Mouse (Mus musculus): ENCODE results near the gene Fam76b.

Fam76b gene

GRCm38 (mm10) chr9:13896055-13896454 lies 68.5 kb downstream of the Fam76b start:
- Histone ChIP-seq H3K9me3 (ENCODE audit: low read length) (peaks cover 9% of the 10 kb centered on the region), H3K36me3 (ENCODE audit: insufficient read depth, low read length) (no peaks in the 10 kb centered on the region), H3K27me3 (ENCODE audit: insufficient read depth, low read length) (peaks cover 4% of the 10 kb centered on the region; the same call in 1 of the 2 replicates), H3K4me3 (replicated peaks; ENCODE audit: low read length) (no peak overlapping the region), H3K4me1 (replicated peaks; ENCODE audit: low read depth, low read length) (0 out of 2 replicates have a peak, but pooled peaks cover 2% of the 10 kb centered on the region)
- TF ChIP-seq CTCF (conservative IDR thresholded peaks at IDR 0.05; ENCODE audit: low read length), result no peak
- no peak for TF ChIP-seq POU5F1 (IDR thresholded peaks at IDR 0.05; ENCODE audit: borderline replicate concordance, low read length)
- TF ChIP-seq NANOG (IDR thresholded peaks at IDR 0.05; ENCODE audit: borderline replicate concordance, low read length), result no peak

GRCm38 (mm10) chr9:13898510-13899305 lies 71.2 kb downstream of the Fam76b start:
- Histone ChIP-seq H3K9me3 (ENCODE audit: low read length) (no peaks in the 10 kb centered on the region), H3K27me3 (ENCODE audit: insufficient read depth, low read length) (peaks cover 4% of the 10 kb centered on the region; the same call in 1 of the 2 replicates), H3K4me1 (replicated peaks; ENCODE audit: low read depth, low read length) (0 out of 2 replicates have a peak, but pooled peaks cover 2% of the 10 kb centered on the region), H3K4me3 (replicated peaks; ENCODE audit: low read length) (no peak overlapping the region), H3K36me3 (ENCODE audit: insufficient read depth, low read length) (no peaks in the 10 kb centered on the region)
- TF ChIP-seq POU5F1 (IDR thresholded peaks at IDR 0.05; ENCODE audit: borderline replicate concordance, low read length) (no peak), CTCF (conservative IDR thresholded peaks at IDR 0.05; ENCODE audit: low read length) (no peak), NANOG (IDR thresholded peaks at IDR 0.05; ENCODE audit: borderline replicate concordance, low read length) (no peak)

- H3K9me3 ChIP-seq (ENCODE audit: low read length), result no peaks in the 10 kb centered on the region
- 0 out of 2 replicates have a peak, but pooled peaks cover 2% of the 10 kb centered on the region for H3K4me1 ChIP-seq (replicated peaks; ENCODE audit: low read depth, low read length)
- H3K4me3 ChIP-seq (replicated peaks; ENCODE audit: low read length), result no peak overlapping the region
- TF ChIP-seq CTCF (conservative IDR thresholded peaks at IDR 0.05; ENCODE audit: low read length) (no peak), NANOG (IDR thresholded peaks at IDR 0.05; ENCODE audit: borderline replicate concordance, low read length) (no peak), POU5F1 (IDR thresholded peaks at IDR 0.05; ENCODE audit: borderline replicate concordance, low read length) (no peak)
- H3K36me3 ChIP-seq (ENCODE audit: insufficient read depth, low read length), result no peaks in the 10 kb centered on the region
- H3K27me3 ChIP-seq (ENCODE audit: insufficient read depth, low read length), result no peaks in the 10 kb centered on the region
Observed at GRCm38 (mm10) chr9:13902030-13902429, 74.5 kb downstream of the Fam76b start.

- Histone ChIP-seq H3K9me3 (ENCODE audit: low read length) (no peaks in the 10 kb centered on the region), H3K4me1 (replicated peaks; ENCODE audit: low read depth, low read length) (no peaks in the 10 kb centered on the region), H3K4me3 (replicated peaks; ENCODE audit: low read length) (no peak overlapping the region), H3K36me3 (ENCODE audit: insufficient read depth, low read length) (no peaks in the 10 kb centered on the region), H3K27me3 (ENCODE audit: insufficient read depth, low read length) (no peaks in the 10 kb centered on the region)
- TF ChIP-seq NANOG (IDR thresholded peaks at IDR 0.05; ENCODE audit: borderline replicate concordance, low read length) (no peak), CTCF (conservative IDR thresholded peaks at IDR 0.05; ENCODE audit: low read length) (no peak), POU5F1 (IDR thresholded peaks at IDR 0.05; ENCODE audit: borderline replicate concordance, low read length) (no peak)
Observed at GRCm38 (mm10) chr9:13904091-13904779, 76.7 kb downstream of the Fam76b start.

Data from E14TG2a.4 (cell line).